Mouse (Mus musculus): ENCODE data around the gene Cnih3.

DNA sequence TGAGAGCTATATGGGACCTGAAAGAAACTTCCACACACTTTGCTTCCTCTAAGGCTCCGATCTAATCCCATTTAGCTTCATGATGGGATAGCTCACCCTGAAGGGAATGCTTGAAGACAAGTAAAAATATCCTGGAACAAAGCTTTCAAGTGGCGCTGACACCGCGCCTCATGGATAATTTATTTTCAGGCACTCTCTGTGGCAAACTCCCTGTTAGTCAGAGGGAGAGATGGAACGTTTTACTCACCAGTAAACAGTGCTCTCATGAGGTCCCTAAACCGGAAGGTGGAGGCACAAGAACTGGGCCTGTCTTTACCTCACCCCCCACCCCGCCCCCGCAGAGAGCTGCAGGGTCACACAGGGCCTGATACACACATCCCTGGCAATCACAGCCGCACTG lies 64.4 kb downstream of the Cnih3 start:
- TF ChIP-seq MYOD1 (IDR thresholded peaks at IDR 0.05; ENCODE audit: control insufficient read depth in 1 of 3, insufficient read length in 2 of 3, low read depth in 2 of 3) (no peak), POLR2AphosphoS2 (IDR thresholded peaks at IDR 0.05; ENCODE audit: insufficient read length, low read depth) (no peak), MAX (IDR thresholded peaks at IDR 0.05; ENCODE audit: low read depth) (no peak), TCF12 (IDR thresholded peaks at IDR 0.05; ENCODE audit: insufficient read depth, poor library complexity, severe bottlenecking) (no peak), POLR2A (IDR thresholded peaks at IDR 0.05; ENCODE audit: insufficient read length, low read depth) (no peak), USF1 (IDR thresholded peaks at IDR 0.05; ENCODE audit: low read depth) (no peak), CEBPB (IDR thresholded peaks at IDR 0.05; ENCODE audit: insufficient read depth, poor library complexity, severe bottlenecking) (no peak), TCF3 (IDR thresholded peaks at IDR 0.05; ENCODE audit: insufficient read length, low read depth) (no peak)
